Mouse (Mus musculus) neural tube, embryonic 14.5 days (tissue): ENCODE measurements around the gene 1700125H20Rik. TPM values are rescaled to one million over a fixed set of nuclear protein-coding genes. Genes with fewer than 3 reads are reported as not detected.

Experiments used
- polyA plus RNA-seq: library from polyadenylated mRNA; unstranded; fragments of >200 nt; fragmentation: Nextera tagmentation; extraction: Ambion mirVana; gene quantifications from 2 replicates; pipeline ENCODE4 v1.2.1, GENCODE M21; 2014

Gene 1700125H20Rik
- polyA plus RNA-seq, 1 experiment from 2014 or later, result 1.3 TPM

Other genes with a start within 250 kb of the 1700125H20Rik start
- gene Car4, start 212.6 kb upstream of the 1700125H20Rik start, polyA plus RNA-seq, result 3.8 and 4.7 TPM in 2 replicates
- 20.2 and 21.1 TPM in 2 replicates for gene Usp32, start 30.2 kb upstream of the 1700125H20Rik start, polyA plus RNA-seq
- 61.0 and 63.7 TPM in 2 replicates for gene Appbp2, start 64.7 kb downstream of the 1700125H20Rik start, polyA plus RNA-seq
- 19.5 and 21.5 TPM in 2 replicates for gene Ppm1d, start 140.8 kb downstream of the 1700125H20Rik start, polyA plus RNA-seq
- gene Bcas3, start 182.8 kb downstream of the 1700125H20Rik start, polyA plus RNA-seq, result 30.9 and 41.9 TPM in 2 replicates